In the genomic region with DNA sequence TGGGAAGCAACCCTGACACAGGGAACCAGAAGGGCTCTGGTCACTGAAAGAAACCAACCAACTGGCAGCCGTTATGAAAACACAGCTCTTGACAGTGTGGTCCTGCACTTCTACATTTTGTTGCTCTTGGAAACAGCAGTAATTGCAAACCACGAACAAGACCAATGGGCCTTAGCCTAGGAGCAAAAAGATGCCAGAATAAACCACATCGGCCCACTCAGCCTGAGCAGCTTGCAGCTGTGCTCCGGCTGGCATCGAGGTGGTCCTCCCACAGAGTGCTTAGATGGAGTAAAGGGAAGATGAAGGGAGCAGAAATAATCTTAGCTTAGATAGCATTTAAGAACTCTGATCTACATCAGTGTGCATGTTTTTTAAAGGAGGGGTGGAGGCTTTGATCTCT, we compare ENCODE assay signal across 18 mouse cellular contexts.
DNase-seq lines count a peak whose midpoint lies in the region; ATAC-seq and TF ChIP-seq lines count a peak whose summit lies in the region.
"Had no signal": no experiment of that assay in that cellular context is flagged by ENCODE, and none has a peak within 500 bp of the region (broad histone marks: within the 10 kb centered on the region; RNA-seq: fewer than 3 reads in every experiment).

No protein-coding gene starts in this region.

- H3K9me3 ChIP-seq in limb, embryonic 15.5 days = no peaks in the 10 kb centered on the region
- no peaks in the 10 kb centered on the region for H3K9me3 ChIP-seq in hindbrain, embryonic 12.5 days (replicated peaks)
- H3K9me3 ChIP-seq in hindbrain, postnatal 0 days (ENCODE audit: low read length) = no peaks in the 10 kb centered on the region
- H3K9me3 ChIP-seq: forebrain, embryonic 12.5 days; G1E; midbrain, embryonic 10.5 days had no signal

- no peak overlapping the region for H3K4me3 ChIP-seq in limb, embryonic 15.5 days
- no peak overlapping the region for H3K4me3 ChIP-seq in hindbrain, embryonic 12.5 days
- H3K4me3 ChIP-seq in hindbrain, postnatal 0 days (ENCODE audit: low read length) = no peak overlapping the region
- H3K4me3 ChIP-seq: forebrain, embryonic 12.5 days; midbrain, embryonic 10.5 days had no signal

- H3K27ac ChIP-seq in limb, embryonic 15.5 days = peak overlapping the region; percentile 33; the same call in 1 of the 2 replicates
- no peak overlapping the region for H3K27ac ChIP-seq in hindbrain, embryonic 12.5 days
- no peak overlapping the region for H3K27ac ChIP-seq in hindbrain, postnatal 0 days
- H3K27ac ChIP-seq: forebrain, embryonic 12.5 days; midbrain, embryonic 10.5 days had no signal

- peak; percentile 69 for DNase-seq in right cerebral cortex, adult 18-20 months
- DNase-seq in right cerebral cortex, postnatal 4 days = no peak
- DNase-seq in left cerebral cortex, adult 18-20 months (ENCODE audit: low spot score in 2 of 2) = peak; percentile 31 to 60
- DNase-seq in hindbrain, postnatal 0 days (ENCODE audit: low spot score) = no peak
- DNase-seq in MN1 (ENCODE audit: low spot score) = no peak
- DNase-seq: adrenal gland, postnatal 10 days; cerebellum, adult 9-10 months; gastrocnemius, postnatal 10 days; heart, postnatal 10 days; kidney, adult 9 months; lung, postnatal 36 days; retina, postnatal 1 day had no signal

- ATAC-seq in limb, embryonic 15.5 days (ENCODE audit: insufficient number of reproducible peaks, low FRiP score, low TSS enrichment, low read depth) = peak; percentile 71
- no peak for ATAC-seq in hindbrain, embryonic 12.5 days (ENCODE audit: low FRiP score)
- no peak for ATAC-seq in hindbrain, postnatal 0 days
- ATAC-seq: hindbrain, embryonic 16.5 days had no signal

- H3K9ac ChIP-seq in limb, embryonic 15.5 days = no peak overlapping the region
- no peak overlapping the region for H3K9ac ChIP-seq in hindbrain, embryonic 12.5 days
- H3K9ac ChIP-seq in hindbrain, postnatal 0 days (replicated peaks; ENCODE audit: low read length) = no peak overlapping the region
- H3K9ac ChIP-seq: forebrain, embryonic 12.5 days had no signal

- TF ChIP-seq CTCF in hindbrain, postnatal 0 days (IDR thresholded peaks at IDR 0.05; ENCODE audit: low read depth) = no peak

- WGBS in limb, embryonic 15.5 days = 49% methylated on average over 5 of the region's 5 CpGs
- 81% methylated on average over 5 of the region's 5 CpGs for WGBS in hindbrain, embryonic 12.5 days
- WGBS in hindbrain, postnatal 0 days = 70% methylated on average over 5 of the region's 5 CpGs

- no peak overlapping the region for H3K4me2 ChIP-seq in limb, embryonic 15.5 days
- no peak overlapping the region for H3K4me2 ChIP-seq in hindbrain, embryonic 12.5 days (replicated peaks)
- H3K4me2 ChIP-seq in hindbrain, postnatal 0 days (ENCODE audit: low read depth, low read length) = no peak overlapping the region
- H3K4me2 ChIP-seq: forebrain, embryonic 12.5 days had no signal

- H3K4me1 ChIP-seq in limb, embryonic 15.5 days = peaks cover 14% of the 10 kb centered on the region
- no peaks in the 10 kb centered on the region for H3K4me1 ChIP-seq in hindbrain, embryonic 12.5 days
- no peaks in the 10 kb centered on the region for H3K4me1 ChIP-seq in hindbrain, postnatal 0 days (ENCODE audit: insufficient read depth, low read length)
- H3K4me1 ChIP-seq: forebrain, embryonic 12.5 days; midbrain, embryonic 10.5 days had no signal

- no peaks in the 10 kb centered on the region for H3K36me3 ChIP-seq in limb, embryonic 15.5 days
- H3K36me3 ChIP-seq in hindbrain, embryonic 12.5 days = no peaks in the 10 kb centered on the region
- no peaks in the 10 kb centered on the region for H3K36me3 ChIP-seq in hindbrain, postnatal 0 days (ENCODE audit: insufficient read depth, low read length)
- H3K36me3 ChIP-seq: forebrain, embryonic 12.5 days; G1E; midbrain, embryonic 10.5 days had no signal

- no peaks in the 10 kb centered on the region for H3K27me3 ChIP-seq in limb, embryonic 15.5 days
- H3K27me3 ChIP-seq in hindbrain, embryonic 12.5 days = no peaks in the 10 kb centered on the region
- H3K27me3 ChIP-seq in hindbrain, postnatal 0 days (ENCODE audit: insufficient read depth, low read length) = no peaks in the 10 kb centered on the region
- H3K27me3 ChIP-seq: forebrain, embryonic 12.5 days had no signal

Comparison
In these comparisons a context has a peak if more than half of its experiments do, and no peak if none do; other contexts are left out.
1. DNase-seq: peak in right cerebral cortex, adult 18-20 months (single experiment) and left cerebral cortex, adult 18-20 months (2 of 2); none in right cerebral cortex, postnatal 4 days (single experiment), hindbrain, postnatal 0 days (single experiment) and MN1 (single experiment).